Mouse (Mus musculus) bone marrow macrophage, adult 2 months (primary cell): ENCODE measurements around the gene Myg1. TPM values are rescaled to one million over a fixed set of nuclear protein-coding genes. Genes with fewer than 3 reads are reported as not detected.

ENCODE experiments used
- H3K27ac ChIP-seq: 2 replicates; pipeline ENCODE4 v1.5.1; 2012; ENCODE audit warnings: low read depth, low read length; ENCODE audit not compliant: insufficient read depth
- H3K4me1 ChIP-seq: 2 replicates; pipeline ENCODE4 v1.6.1; 2012; ENCODE audit warnings: low read length; ENCODE audit not compliant: control insufficient read depth, insufficient read depth
- H3K4me3 ChIP-seq: 2 replicates; pipeline ENCODE4 v1.5.1; 2012; ENCODE audit warnings: mild to moderate bottlenecking, low read length, moderate library complexity; ENCODE audit not compliant: insufficient read depth
- CTCF ChIP-seq: IDR thresholded peaks from 2 replicates; pipeline ENCODE4 v1.5.1; 2012; ENCODE audit warnings: low read depth, mild to moderate bottlenecking, low read length, moderate library complexity
- POLR2A ChIP-seq: IDR thresholded peaks from 2 replicates; pipeline ENCODE4 v1.6.1; 2012; ENCODE audit warnings: mild to moderate bottlenecking, low read depth, low read length, borderline replicate concordance
- polyA plus RNA-seq: library from polyadenylated mRNA; stranded (reverse); fragments of >200 nt; gene quantifications from 2 replicates; pipeline ENCODE4 v1.2.4, GENCODE M21; 2012; ENCODE audit not compliant: missing spikeins, insufficient read depth, insufficient read length

Myg1 gene
- polyA plus RNA-seq, 1 experiment: 41.5 TPM

DNA sequence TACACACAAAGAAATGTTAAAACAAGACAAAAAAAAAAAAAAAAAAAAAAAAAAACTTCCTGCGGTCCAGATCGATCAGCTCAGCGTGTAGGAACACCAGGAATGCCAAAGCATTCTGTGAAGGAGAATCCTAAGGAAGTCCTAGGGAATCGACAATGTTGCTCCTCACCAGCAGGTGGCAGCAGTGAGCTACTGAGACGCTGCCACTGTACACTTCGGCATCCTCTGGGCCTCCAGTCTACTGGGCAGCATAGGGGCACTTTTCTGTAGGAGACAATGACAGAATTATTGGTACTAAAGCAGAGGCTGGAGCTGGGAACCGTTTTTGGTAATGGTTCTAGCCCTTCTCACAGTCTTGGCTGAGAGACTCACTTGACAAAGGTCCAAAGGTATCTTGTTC is 50.1 kb downstream of the Myg1 start:
- Histone ChIP-seq H3K4me3 (no peak overlapping the region), H3K27ac (no peak overlapping the region), H3K4me1 (0 out of 2 replicates have a peak, but pooled peaks cover 2% of the 10 kb centered on the region)
- TF ChIP-seq POLR2A (no peak), CTCF (peak; percentile 77)

GRCm38 (mm10) chr15:102383671-102384070 is 52.2 kb downstream of the Myg1 start:
- TF ChIP-seq CTCF (no peak), POLR2A (no peak)

GRCm38 (mm10) chr15:102386640-102387039 is 55.1 kb downstream of the Myg1 start:
- H3K4me3 ChIP-seq: no peak overlapping the region
- peaks cover 24% of the 10 kb centered on the region for H3K4me1 ChIP-seq
- TF ChIP-seq POLR2A: no peak
- TF ChIP-seq CTCF: no peak
- H3K27ac ChIP-seq: no peak overlapping the region

More at GRCm38 (mm10) chr15:102383671-102384070, 52.2 kb downstream of the Myg1 start:
- Histone ChIP-seq H3K4me1 (peaks cover 7% of the 10 kb centered on the region), H3K4me3 (no peak overlapping the region), H3K27ac (no peak overlapping the region)

Other genes starting within 250 kb of the Myg1 start
- 1.4 and 2.1 TPM in 2 replicates for gene Tns2, start 231.3 kb upstream of the Myg1 start, polyA plus RNA-seq
- gene Spryd3, start 195.5 kb upstream of the Myg1 start, polyA plus RNA-seq: 20.8 and 21.4 TPM in 2 replicates
- gene Igfbp6, start 187.3 kb upstream of the Myg1 start, polyA plus RNA-seq: not detected in 2 replicates
- 0.50 TPM in 1 of 2 replicates, not detected in the other for gene Soat2, start 181.2 kb upstream of the Myg1 start, polyA plus RNA-seq
- gene Zfp740, start 128.5 kb upstream of the Myg1 start, polyA plus RNA-seq: 71.6 and 79.5 TPM in 2 replicates
- 60.4 and 60.5 TPM in 2 replicates for gene Csad, start 127.0 kb upstream of the Myg1 start, polyA plus RNA-seq
- 32.3 and 35.8 TPM in 2 replicates for gene Itgb7, start 99.8 kb upstream of the Myg1 start, polyA plus RNA-seq
- 29.8 and 30.4 TPM in 2 replicates for gene Rarg, start 74.2 kb upstream of the Myg1 start, polyA plus RNA-seq
- gene Gm9918, start 61.1 kb upstream of the Myg1 start, polyA plus RNA-seq: not detected in 2 replicates
- 71.6 and 78.4 TPM in 2 replicates for gene Mfsd5, start 52.3 kb upstream of the Myg1 start, polyA plus RNA-seq
- 15.6 and 17.9 TPM in 2 replicates for gene Espl1, start 35.4 kb upstream of the Myg1 start, polyA plus RNA-seq
- 542 and 550 TPM in 2 replicates for gene Pfdn5, start 5.6 kb upstream of the Myg1 start, polyA plus RNA-seq
- gene Aaas, start 19.1 kb downstream of the Myg1 start, polyA plus RNA-seq: 35.7 and 39.7 TPM in 2 replicates
- gene Sp7, start 35.5 kb downstream of the Myg1 start, polyA plus RNA-seq: 0.25 TPM in 1 of 2 replicates, not detected in the other
- 43.8 and 47.0 TPM in 2 replicates for gene Sp1, start 74.4 kb downstream of the Myg1 start, polyA plus RNA-seq
- not detected in 2 replicates for gene Amhr2, start 113.7 kb downstream of the Myg1 start, polyA plus RNA-seq
- 372 and 379 TPM in 2 replicates for gene Prr13, start 127.3 kb downstream of the Myg1 start, polyA plus RNA-seq
- gene Pcbp2, start 138.8 kb downstream of the Myg1 start, polyA plus RNA-seq: 724 and 763 TPM in 2 replicates
- not detected in 2 replicates for gene Gm10337, start 172.0 kb downstream of the Myg1 start, polyA plus RNA-seq
- 17.4 and 17.5 TPM in 2 replicates for gene Map3k12, start 185.4 kb downstream of the Myg1 start, polyA plus RNA-seq
- gene Tarbp2, start 186.5 kb downstream of the Myg1 start, polyA plus RNA-seq: 24.9 and 33.9 TPM in 2 replicates
- gene Npff, start 193.2 kb downstream of the Myg1 start, polyA plus RNA-seq: 7.3 and 9.1 TPM in 2 replicates